Mouse (Mus musculus) hindbrain, postnatal 0 days (tissue): Measurements from ENCODE around the gene Prr19. TPM values are rescaled to one million over a fixed set of nuclear protein-coding genes. Genes with fewer than 3 reads are reported as not detected.
"Not testable (repeated sequence)": the region's sequence is repeated elsewhere in the genome, so short reads cannot be mapped to it uniquely, and the experiment has no call there.

Experiments
- ATAC-seq: fragments of 200-750 bp; cut with Nextera tagmentation; 2 replicates; pipeline ENCODE4 v1.8.0; 2017; ENCODE audit warnings: mild to moderate bottlenecking, moderate TSS enrichment, moderate library complexity
- DNase-seq: peaks from one replicate; pipeline ENCODE4 v3.0.0-alpha.2; 2015; ENCODE audit warnings: low spot score
- H3K27ac ChIP-seq: fragments of 300-500 bp; sonication (generic); 2 replicates; pipeline ENCODE4 v1.5.1; 2014; ENCODE audit warnings: mild to moderate bottlenecking
- H3K27me3 ChIP-seq: fragments of 300-500 bp; sonication (generic); 2 replicates; pipeline ENCODE4 v1.6.1; 2014; ENCODE audit warnings: low read length, mixed read lengths; ENCODE audit not compliant: insufficient read depth
- H3K36me3 ChIP-seq: fragments of 300-500 bp; sonication (generic); 2 replicates; pipeline ENCODE4 v1.6.1; 2014; ENCODE audit warnings: low read length, mixed read lengths; ENCODE audit not compliant: insufficient read depth
- H3K4me1 ChIP-seq: fragments of 300-500 bp; sonication (generic); 2 replicates; pipeline ENCODE4 v1.6.1; 2014; ENCODE audit warnings: antibody characterized with exemption, low read length, mixed read lengths; ENCODE audit not compliant: insufficient read depth
- H3K4me2 ChIP-seq: fragments of 300-500 bp; sonication (generic); 2 replicates; pipeline ENCODE4 v1.6.1; 2014; ENCODE audit warnings: low read depth, mild to moderate bottlenecking, low read length, moderate library complexity, mixed read lengths
- H3K4me3 ChIP-seq: fragments of 300-500 bp; sonication (generic); 2 replicates; pipeline ENCODE4 v1.5.1; 2014; ENCODE audit warnings: low read length
- H3K9ac ChIP-seq: fragments of 300-500 bp; sonication (generic); replicated peaks from 2 replicates; pipeline ENCODE4 v1.6.1; 2014; ENCODE audit warnings: mild to moderate bottlenecking, low read length, moderate library complexity, mixed read lengths
- H3K9me3 ChIP-seq: fragments of 300-500 bp; sonication (generic); 2 replicates; pipeline ENCODE4 v1.6.1; 2016; ENCODE audit warnings: low read length, mixed read lengths
- CTCF ChIP-seq: IDR thresholded peaks from 2 replicates; pipeline ENCODE4 v1.5.1; 2016; ENCODE audit warnings: antibody characterized with exemption, control low read depth, low read depth
- WGBS: fragments of 180-500 bp; shearing (Covaris S2); extraction: QIAGEN DNeasy Blood & Tissue Kit; methylation state at CpG from one replicate; pipeline ENCODE4 v1.1.7; 2014; 5-methylcytosine and 5-hydroxymethylcytosine counted together
- polyA plus RNA-seq: library from polyadenylated mRNA; unstranded; fragments of >200 nt; fragmentation: Nextera tagmentation; extraction: Ambion mirVana; gene quantifications from 2 replicates; pipeline ENCODE4 v1.2.1, GENCODE M21; 2015
- total RNA-seq: library from RNA; depleted of rRNA; stranded (reverse); fragments of >200 nt; gene quantifications from 2 replicates; pipeline ENCODE4 v1.2.3, GENCODE M21; 2014

Gene Prr19
- total and polyA plus RNA-seq, 2 experiments from 2014 or later = 1.4 to 3.6 TPM

- Histone ChIP-seq H3K4me2 (peak within 1 kb of the TSS; percentile 96), H3K27ac (peak within 1 kb of the TSS; percentile 91), H3K9ac (peak within 1 kb of the TSS; percentile 88), H3K4me1 (peaks cover 14% of the 10 kb centered on the region; the same call in 1 of the 2 replicates), H3K9me3 (no peaks in the 10 kb centered on the region), H3K36me3 (no peaks in the 10 kb centered on the region), H3K27me3 (peaks cover 16% of the 10 kb centered on the region; the same call in 1 of the 2 replicates), H3K4me3 (peak within 1 kb of the TSS; percentile 65)
- ATAC-seq = peak; percentile 99
- WGBS = under 1% methylated on average over 52 of the region's 52 CpGs
- peak; percentile 94 for TF ChIP-seq CTCF
- DNase-seq = peak; percentile 100
Observed at GRCm38 (mm10) chr7:25316532-25317445, 15.6 kb downstream of the Prr19 start, which contains the start of gene Megf8. Gene Megf8 (plus strand): TSS chr7:25317164.

- TF ChIP-seq CTCF = no peak
- Histone ChIP-seq H3K9ac (peak overlapping the region; percentile 88), H3K4me2 (peak overlapping the region; percentile 96), H3K27me3 (peaks cover 13% of the 10 kb centered on the region; the same call in 1 of the 2 replicates), H3K4me3 (peak overlapping the region; percentile 65), H3K4me1 (peaks cover 18% of the 10 kb centered on the region; the same call in 1 of the 2 replicates), H3K9me3 (no peaks in the 10 kb centered on the region), H3K36me3 (no peaks in the 10 kb centered on the region), H3K27ac (peak overlapping the region; percentile 91)
- peak; percentile 46 for DNase-seq
- 11% methylated on average over 21 of the region's 21 CpGs for WGBS
- no peak for ATAC-seq
Observed at GRCm38 (mm10) chr7:25317446-25317999, 16.3 kb downstream of the Prr19 start.

GRCm38 (mm10) chr7:25322058-25322484, 20.9 kb downstream of the Prr19 start:
- peak overlapping the region; percentile 36; the same call in 1 of the 2 replicates for H3K27ac ChIP-seq
- H3K9ac ChIP-seq = no peak overlapping the region
- WGBS = 10% methylated on average over 6 of the region's 6 CpGs
- H3K36me3 ChIP-seq = no peaks in the 10 kb centered on the region
- H3K4me2 ChIP-seq = 0 out of 2 replicates have a peak overlapping the region, but pooled peaks have one; percentile 13
- DNase-seq (peak; percentile 9), ATAC-seq (no peak)
- no peaks in the 10 kb centered on the region for H3K27me3 ChIP-seq
- no peaks in the 10 kb centered on the region for H3K9me3 ChIP-seq
- H3K4me3 ChIP-seq = no peak overlapping the region
- no peak for TF ChIP-seq CTCF
- H3K4me1 ChIP-seq = peaks cover 8% of the 10 kb centered on the region; the same call in 1 of the 2 replicates

GRCm38 (mm10) chr7:25323219-25323618, 22.0 kb downstream of the Prr19 start:
- Histone ChIP-seq H3K9ac (no peak overlapping the region), H3K4me1 (peaks cover 8% of the 10 kb centered on the region; the same call in 1 of the 2 replicates), H3K27ac (no peak overlapping the region), H3K36me3 (no peaks in the 10 kb centered on the region), H3K27me3 (no peaks in the 10 kb centered on the region), H3K4me3 (no peak overlapping the region), H3K4me2 (no peak overlapping the region), H3K9me3 (no peaks in the 10 kb centered on the region)
- no peak for TF ChIP-seq CTCF
- ATAC-seq (no peak), DNase-seq (no peak)
- WGBS = 85% methylated on average over 2 of the region's 2 CpGs

- not testable (repeated sequence) for H3K4me1 ChIP-seq, DNase-seq, H3K9me3 ChIP-seq, H3K4me3 ChIP-seq, H3K4me2 ChIP-seq, H3K27me3 ChIP-seq, H3K9ac ChIP-seq, H3K27ac ChIP-seq, H3K36me3 ChIP-seq, ATAC-seq
- WGBS = 84% methylated on average over 6 of the region's 6 CpGs
Observed at GRCm38 (mm10) chr7:25325431-25325830, 24.2 kb downstream of the Prr19 start.

- Histone ChIP-seq H3K9ac (no peak overlapping the region), H3K9me3 (no peaks in the 10 kb centered on the region), H3K36me3 (peaks cover 16% of the 10 kb centered on the region; the same call in 1 of the 2 replicates), H3K27ac (no peak overlapping the region), H3K27me3 (no peaks in the 10 kb centered on the region), H3K4me1 (peaks cover 5% of the 10 kb centered on the region; the same call in 1 of the 2 replicates), H3K4me3 (no peak overlapping the region), H3K4me2 (no peak overlapping the region)
- WGBS = 92% methylated on average over 8 of the region's 8 CpGs
- ATAC-seq = no peak
- no peak for TF ChIP-seq CTCF
- DNase-seq = no peak
Observed at GRCm38 (mm10) chr7:25326233-25326632, 25.0 kb downstream of the Prr19 start.
